Mouse (Mus musculus) yolk sac, embryonic 10.5 days (tissue): ENCODE results near the gene Zfyve19.
A peak's percentile ranks its signal among the peaks of the same experiment; 100 is the strongest.

Experiments
- DNase-seq: peaks from one replicate; pipeline ENCODE4 v3.0.0-alpha.2; 2017; ENCODE audit warnings: low spot score

The Zfyve19 gene

GRCm38 (mm10) chr2:119196316-119197108 is 11.9 kb upstream of the Zfyve19 start:
- no peak for DNase-seq

GRCm38 (mm10) chr2:119197493-119197892 is 10.9 kb upstream of the Zfyve19 start:
- DNase-seq = no peak

GRCm38 (mm10) chr2:119198049-119198448 is 10.4 kb upstream of the Zfyve19 start:
- no peak for DNase-seq

GRCm38 (mm10) chr2:119198934-119199333 is 9.5 kb upstream of the Zfyve19 start:
- DNase-seq = no peak

GRCm38 (mm10) chr2:119202914-119203453 is 5.4 kb upstream of the Zfyve19 start:
- DNase-seq = no peak

- DNase-seq = no peak
Observed at GRCm38 (mm10) chr2:119203871-119204460, 4.5 kb upstream of the Zfyve19 start.

- no peak for DNase-seq
Observed at GRCm38 (mm10) chr2:119207961-119208343, 465 bp upstream of the Zfyve19 start.

GRCm38 (mm10) chr2:119209176-119209507 is 725 bp downstream of the Zfyve19 start:
- no peak for DNase-seq

- DNase-seq = peak; percentile 56
Observed at GRCm38 (mm10) chr2:119229775-119230704, 21.6 kb downstream of the Zfyve19 start, which contains the start of gene Ppp1r14d. TSS of gene Ppp1r14d (minus strand) at chr2:119229906.

- no peak for DNase-seq
Observed at GRCm38 (mm10) chr2:119236682-119237209, 28.3 kb downstream of the Zfyve19 start.

GRCm38 (mm10) chr2:119237210-119237870 is 28.9 kb downstream of the Zfyve19 start, which contains the start of gene Spint1:
TSS of gene Spint1 (plus strand) at chr2:119237362.
- peak; percentile 85 for DNase-seq

- DNase-seq = no peak
Observed at GRCm38 (mm10) chr2:119237871-119238220, 29.4 kb downstream of the Zfyve19 start.

GRCm38 (mm10) chr2:119238671-119239070 is 30.3 kb downstream of the Zfyve19 start:
- DNase-seq = peak; percentile 61

GRCm38 (mm10) chr2:119240075-119240818 is 31.8 kb downstream of the Zfyve19 start:
- DNase-seq = peak; percentile 45

- no peak for DNase-seq
Observed at GRCm38 (mm10) chr2:119240819-119241186, 32.4 kb downstream of the Zfyve19 start.

- peak; percentile 64 for DNase-seq
Observed at GRCm38 (mm10) chr2:119242548-119242947, 34.1 kb downstream of the Zfyve19 start.

- DNase-seq = no peak
Observed at GRCm38 (mm10) chr2:119245246-119245645, 36.8 kb downstream of the Zfyve19 start.

- DNase-seq = no peak
Observed at GRCm38 (mm10) chr2:119247904-119248303, 39.5 kb downstream of the Zfyve19 start.

- DNase-seq = peak; percentile 58
Observed at GRCm38 (mm10) chr2:119249592-119250061, 41.2 kb downstream of the Zfyve19 start.

GRCm38 (mm10) chr2:119250377-119250776 is 42.0 kb downstream of the Zfyve19 start:
- DNase-seq = no peak
